Mouse (Mus musculus): Measurements from ENCODE around the gene Tmed9.
A peak's percentile ranks its signal among the peaks of the same experiment; 100 is the strongest.
"Not testable (repeated sequence)": the region's sequence is repeated elsewhere in the genome, so short reads cannot be mapped to it uniquely, and the experiment has no call there.

The Tmed9 gene

GRCm38 (mm10) chr13:55568524-55568923 is 5.0 kb upstream of the Tmed9 start:
- not testable (repeated sequence) for DNase-seq

GRCm38 (mm10) chr13:55569726-55570285 is 3.7 kb upstream of the Tmed9 start:
- DNase-seq, result no peak

- DNase-seq, result peak; percentile 14
Observed at GRCm38 (mm10) chr13:55570286-55570973, 3.1 kb upstream of the Tmed9 start.

GRCm38 (mm10) chr13:55571027-55571751 is 2.3 kb upstream of the Tmed9 start, which contains the start of gene Fam193b:
Fam193b (minus strand) TSS chr13:55571120.
- DNase-seq, result peak; percentile 97

- no peak for DNase-seq
Observed at GRCm38 (mm10) chr13:55571977-55572376, 1.6 kb upstream of the Tmed9 start.

GRCm38 (mm10) chr13:55574321-55574720 is 789 bp downstream of the Tmed9 start:
- DNase-seq, result no peak

- no peak for DNase-seq
Observed at GRCm38 (mm10) chr13:55575932-55576331, 2.4 kb downstream of the Tmed9 start.

GRCm38 (mm10) chr13:55576872-55577271 is 3.3 kb downstream of the Tmed9 start:
- DNase-seq, result not testable (repeated sequence)

GRCm38 (mm10) chr13:55578086-55578485 is 4.6 kb downstream of the Tmed9 start:
- DNase-seq, result no peak

GRCm38 (mm10) chr13:55591961-55592490 is 18.5 kb downstream of the Tmed9 start:
- no peak for DNase-seq

GRCm38 (mm10) chr13:55592512-55593253 is 19.2 kb downstream of the Tmed9 start:
- DNase-seq, result peak; percentile 97

GRCm38 (mm10) chr13:55593254-55593747 is 19.8 kb downstream of the Tmed9 start:
- no peak for DNase-seq

- DNase-seq, result no peak
Observed at GRCm38 (mm10) chr13:55595375-55595774, 21.8 kb downstream of the Tmed9 start.

GRCm38 (mm10) chr13:55596802-55597201 is 23.3 kb downstream of the Tmed9 start:
- no peak for DNase-seq

GRCm38 (mm10) chr13:55599566-55600540 is 26.3 kb downstream of the Tmed9 start, which contains the start of gene B4galt7:
B4galt7 (plus strand) TSS chr13:55599896.
- DNase-seq, result peak; percentile 87

GRCm38 (mm10) chr13:55600657-55601056 is 27.1 kb downstream of the Tmed9 start:
- peak; percentile 51 for DNase-seq

- peak; percentile 90 for DNase-seq
Observed at GRCm38 (mm10) chr13:55601611-55602010, 28.1 kb downstream of the Tmed9 start.

- DNase-seq, result no peak
Observed at GRCm38 (mm10) chr13:55604606-55605005, 31.1 kb downstream of the Tmed9 start.

- DNase-seq, result no peak
Observed at GRCm38 (mm10) chr13:55606899-55607623, 33.5 kb downstream of the Tmed9 start.

- no peak for DNase-seq
Observed at GRCm38 (mm10) chr13:55607624-55608006, 34.1 kb downstream of the Tmed9 start.

GRCm38 (mm10) chr13:55611996-55612395 is 38.5 kb downstream of the Tmed9 start:
- DNase-seq, result no peak
